Comparison of ENCODE assay signal across 27 mouse cellular contexts in the genomic region with DNA sequence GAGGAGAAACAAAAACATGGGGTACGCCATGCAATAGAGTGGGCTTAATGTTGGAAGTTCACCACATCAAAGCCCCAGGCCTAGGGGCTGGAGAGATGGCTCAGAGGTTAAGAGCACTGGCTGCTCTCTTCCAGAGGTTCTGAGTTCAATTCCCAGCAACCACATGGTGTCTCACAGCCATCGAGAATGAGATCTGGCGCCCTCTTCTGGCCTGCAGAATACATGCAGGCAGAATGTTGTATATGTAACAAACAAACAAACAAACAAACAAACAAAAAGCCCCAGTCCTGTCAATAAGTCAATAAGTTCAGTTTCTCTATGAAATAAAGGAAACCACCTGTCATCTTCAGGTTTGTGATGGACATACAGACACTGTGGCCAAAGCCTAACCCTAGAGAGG. TPM values are rescaled to one million over a fixed set of nuclear protein-coding genes. Genes with fewer than 3 reads are reported as not detected.
A peak's percentile ranks its signal among the peaks of the same experiment; 100 is the strongest.
DNase-seq lines count a peak whose midpoint lies in the region; ATAC-seq and TF ChIP-seq lines count a peak whose summit lies in the region.
"Had no signal": no experiment of that assay in that cellular context is flagged by ENCODE, and none has a peak within 500 bp of the region (broad histone marks: within the 10 kb centered on the region; RNA-seq: fewer than 3 reads in every experiment).

No protein-coding gene starts in this region.

- TF ChIP-seq POLR2A in heart, adult 2 months (IDR thresholded peaks at IDR 0.05; ENCODE audit: insufficient read depth, low read depth, low read length): no peak
- no peak for TF ChIP-seq POLR2A in bone marrow, adult 2 months (IDR thresholded peaks at IDR 0.05; ENCODE audit: borderline replicate concordance, control insufficient read depth, low read depth, low read length)

- no peaks in the 10 kb centered on the region for H3K4me1 ChIP-seq in heart, adult 2 months (ENCODE audit: control insufficient read depth, insufficient read depth, low read length)
- no peaks in the 10 kb centered on the region for H3K4me1 ChIP-seq in heart, embryonic 12.5 days (replicated peaks)
- H3K4me1 ChIP-seq in liver, embryonic 14.5 days (replicated peaks; ENCODE audit: control insufficient read depth in 2 of 2, insufficient read depth in 2 of 2, low read length in 1 of 2): no peaks in the 10 kb centered on the region
- no peaks in the 10 kb centered on the region for H3K4me1 ChIP-seq in liver, embryonic 11.5 days (replicated peaks; ENCODE audit: control insufficient read depth, insufficient read depth, low read length)
- no peaks in the 10 kb centered on the region for H3K4me1 ChIP-seq in bone marrow, adult 2 months (ENCODE audit: control insufficient read depth, insufficient read depth, low read length)
- H3K4me1 ChIP-seq: embryonic facial prominence, embryonic 13.5 days; hindbrain, embryonic 12.5 days; liver, embryonic 13.5 days; midbrain, embryonic 13.5 days had no signal

- H3K27me3 ChIP-seq in heart, adult 2 months (ENCODE audit: control insufficient read depth, insufficient read depth, low read length): no peaks in the 10 kb centered on the region
- no peaks in the 10 kb centered on the region for H3K27me3 ChIP-seq in heart, embryonic 12.5 days (replicated peaks)
- no peaks in the 10 kb centered on the region for H3K27me3 ChIP-seq in liver, embryonic 14.5 days (ENCODE audit: control insufficient read depth, insufficient read depth, low read length)
- H3K27me3 ChIP-seq in liver, embryonic 11.5 days (replicated peaks; ENCODE audit: control insufficient read depth, insufficient read depth, low read length): no peaks in the 10 kb centered on the region
- H3K27me3 ChIP-seq: embryonic facial prominence, embryonic 13.5 days; hindbrain, embryonic 12.5 days; liver, embryonic 13.5 days; midbrain, embryonic 13.5 days had no signal

- no peak for TF ChIP-seq EP300 in heart, adult 2 months (IDR thresholded peaks at IDR 0.05; ENCODE audit: insufficient read depth, low read depth, low read length)
- no peak for TF ChIP-seq EP300 in liver, embryonic 14.5 days (IDR thresholded peaks at IDR 0.05; ENCODE audit: low read depth)

- DNase-seq in heart, adult 2 months: no peak
- no peak for DNase-seq in liver, embryonic 14.5 days (ENCODE audit: low read depth in 3 of 3, low spot score in 3 of 3)
- DNase-seq in liver, embryonic 11.5 days (ENCODE audit: low spot score): no peak
- DNase-seq in A20 (ENCODE audit: low read depth, low spot score): peak; percentile 31
- no peak for DNase-seq in embryo, embryonic 10.5 days (ENCODE audit: low spot score)
- no peak for DNase-seq in left cerebral cortex, postnatal 25 days (ENCODE audit: low spot score in 2 of 2)
- DNase-seq: adrenal gland, postnatal 10 days; B cell, adult 2 months; cerebellum, adult 9-10 months; forebrain, postnatal 0 days; gastrocnemius, postnatal 10 days; heart, adult 18-20 months; kidney, adult 11 months; kidney, postnatal 36 days; liver, embryonic 13.5 days; thymus, adult 2 months had no signal

- no peak overlapping the region for H3K4me2 ChIP-seq in heart, embryonic 12.5 days
- H3K4me2 ChIP-seq in liver, embryonic 14.5 days (ENCODE audit: low read depth): no peak overlapping the region
- H3K4me2 ChIP-seq in liver, embryonic 11.5 days: no peak overlapping the region
- H3K4me2 ChIP-seq: embryonic facial prominence, embryonic 13.5 days; hindbrain, embryonic 12.5 days; liver, embryonic 13.5 days; midbrain, embryonic 13.5 days had no signal

- no peak overlapping the region for H3K4me3 ChIP-seq in heart, adult 2 months
- H3K4me3 ChIP-seq in heart, embryonic 12.5 days: no peak overlapping the region
- H3K4me3 ChIP-seq in liver, embryonic 14.5 days (ENCODE audit: insufficient read depth in 1 of 2, low read depth in 2 of 2, low read length in 2 of 2): no peak overlapping the region
- no peak overlapping the region for H3K4me3 ChIP-seq in liver, embryonic 11.5 days (ENCODE audit: low read depth, low read length)
- no peak overlapping the region for H3K4me3 ChIP-seq in bone marrow, adult 2 months (replicated peaks; ENCODE audit: control insufficient read depth, low read depth, low read length)
- H3K4me3 ChIP-seq: embryonic facial prominence, embryonic 13.5 days; hindbrain, embryonic 12.5 days; liver, embryonic 13.5 days; midbrain, embryonic 13.5 days had no signal

- peaks cover 13% of the 10 kb centered on the region; the same call in 1 of the 2 replicates for H3K9me3 ChIP-seq in heart, embryonic 12.5 days (replicated peaks)
- H3K9me3 ChIP-seq in liver, embryonic 14.5 days (ENCODE audit: control insufficient read depth, low read length): no peaks in the 10 kb centered on the region; the same call in 1 of the 2 replicates
- no peaks in the 10 kb centered on the region for H3K9me3 ChIP-seq in liver, embryonic 11.5 days (ENCODE audit: control insufficient read depth, low read length)
- H3K9me3 ChIP-seq: hindbrain, embryonic 12.5 days; midbrain, embryonic 13.5 days had no signal

- no peaks in the 10 kb centered on the region for H3K36me3 ChIP-seq in heart, adult 2 months (ENCODE audit: control insufficient read depth, insufficient read depth, low read length)
- H3K36me3 ChIP-seq in heart, embryonic 12.5 days: no peaks in the 10 kb centered on the region
- no peaks in the 10 kb centered on the region for H3K36me3 ChIP-seq in liver, embryonic 14.5 days (replicated peaks; ENCODE audit: control insufficient read depth, insufficient read depth, low read depth)
- H3K36me3 ChIP-seq in liver, embryonic 11.5 days (ENCODE audit: control insufficient read depth, insufficient read depth, low read length): no peaks in the 10 kb centered on the region
- H3K36me3 ChIP-seq: embryonic facial prominence, embryonic 13.5 days; hindbrain, embryonic 12.5 days; liver, embryonic 13.5 days; midbrain, embryonic 13.5 days had no signal

- no peak for ATAC-seq in heart, embryonic 12.5 days (ENCODE audit: insufficient number of reproducible peaks, low FRiP score)
- ATAC-seq in liver, embryonic 14.5 days (ENCODE audit: insufficient read depth): no peak
- no peak for ATAC-seq in liver, embryonic 11.5 days (replicated peaks; ENCODE audit: low FRiP score)
- ATAC-seq: forebrain, postnatal 0 days; midbrain, embryonic 13.5 days had no signal

- WGBS in heart, adult 2 months: 63% methylated on average over 3 of the region's 3 CpGs
- WGBS in heart, embryonic 12.5 days: 57% methylated on average over 3 of the region's 3 CpGs
- WGBS in liver, embryonic 14.5 days (ENCODE audit: insufficient replicate concordance): 55% methylated on average over 3 of the region's 3 CpGs
- WGBS in liver, embryonic 11.5 days: 66% methylated on average over 3 of the region's 3 CpGs
- WGBS in bone marrow, adult 2 months: 57% methylated on average over 3 of the region's 3 CpGs

- TF ChIP-seq CTCF in heart, adult 2 months (IDR thresholded peaks at IDR 0.05): peak; percentile 24
- peak; percentile 59 for TF ChIP-seq CTCF in liver, embryonic 14.5 days (IDR thresholded peaks at IDR 0.05; ENCODE audit: low read depth)
- peak; percentile 34 for TF ChIP-seq CTCF in bone marrow, adult 2 months (IDR thresholded peaks at IDR 0.05; ENCODE audit: control insufficient read depth, insufficient read depth, low read length)

- no peak overlapping the region for H3K27ac ChIP-seq in heart, adult 2 months
- no peak overlapping the region for H3K27ac ChIP-seq in heart, embryonic 12.5 days (ENCODE audit: poor library complexity, severe bottlenecking)
- no peak overlapping the region for H3K27ac ChIP-seq in liver, embryonic 14.5 days
- no peak overlapping the region for H3K27ac ChIP-seq in liver, embryonic 11.5 days (ENCODE audit: low read depth, low read length)
- H3K27ac ChIP-seq in bone marrow, adult 2 months (ENCODE audit: control insufficient read depth, insufficient read depth, low read depth, low read length, poor library complexity): no peak overlapping the region
- H3K27ac ChIP-seq: embryonic facial prominence, embryonic 13.5 days; hindbrain, embryonic 12.5 days; liver, embryonic 13.5 days; macrophage; midbrain, embryonic 13.5 days had no signal

- no peaks in the 10 kb centered on the region for H3K79me2 ChIP-seq in heart, adult 2 months (replicated peaks; ENCODE audit: control insufficient read depth, insufficient read depth, low read length)

- no peak overlapping the region for H3K9ac ChIP-seq in heart, adult 2 months (ENCODE audit: low read depth, low read length)
- H3K9ac ChIP-seq in heart, embryonic 12.5 days: no peak overlapping the region
- no peak overlapping the region for H3K9ac ChIP-seq in liver, embryonic 14.5 days (replicated peaks)
- no peak overlapping the region for H3K9ac ChIP-seq in liver, embryonic 11.5 days (ENCODE audit: low read depth, low read length)
- H3K9ac ChIP-seq: embryonic facial prominence, embryonic 13.5 days; forebrain, postnatal 0 days; hindbrain, embryonic 12.5 days; liver, embryonic 13.5 days; midbrain, embryonic 13.5 days had no signal

- intact Hi-C loops in heart, adult 2 months (cut with DNase I): no loop called here
- intact Hi-C loops in left cerebral cortex, postnatal 25 days (cut with DNase I): no loop called here

RNA-seq across cellular contexts. Expression of gene Eppin, which starts 6.8 kb away (rescaled TPM):
- not detected for total RNA-seq in heart, adult 2 months (2021)
- 0.16 TPM in 1 of 2 replicates, not detected in the other for polyA plus RNA-seq in heart, adult 2 months (2012; rRNA removed)
- polyA plus RNA-seq in heart, embryonic 12.5 days (2016; fragmentation: Nextera tagmentation; extraction: Ambion mirVana): not detected in 2 replicates
- polyA plus RNA-seq in liver, embryonic 14.5 days (2012; rRNA removed): not detected in 2 replicates
- not detected in 2 replicates for polyA plus RNA-seq in liver, embryonic 14.5 days (2014; fragmentation: Nextera tagmentation; extraction: Ambion mirVana)
- polyA plus RNA-seq in liver, embryonic 11.5 days (2014; fragmentation: Nextera tagmentation; extraction: Ambion mirVana): not detected in 2 replicates
- polyA plus RNA-seq in bone marrow, adult 2 months (2011; ENCODE audit: insufficient read depth, insufficient read length, low replicate concordance, missing spikeins): not detected in 2 replicates
- total RNA-seq in left cerebral cortex, postnatal 25 days (2021): not detected
- total RNA-seq: adrenal gland, postnatal 10 days; forebrain, postnatal 0 days; gastrocnemius, postnatal 10 days; heart, adult 18-20 months; layer of hippocampus, postnatal 14 days; left cerebral cortex, postnatal 14 days had no signal
- polyA plus RNA-seq: cortical plate, adult 2 months; embryonic facial prominence, embryonic 13.5 days; forebrain, postnatal 0 days; heart, embryonic 16.5 days; hindbrain, embryonic 12.5 days; liver, embryonic 13.5 days; macrophage; midbrain, embryonic 13.5 days; thymus, adult 2 months; urinary bladder, adult 2 months had no signal

RNA-seq across cellular contexts. Expression of gene Wfdc6b, which starts 13.1 kb away (rescaled TPM):
- total RNA-seq in heart, adult 2 months (2021): not detected
- polyA plus RNA-seq in heart, adult 2 months (2012; rRNA removed): not detected in 2 replicates
- not detected in 2 replicates for polyA plus RNA-seq in heart, embryonic 12.5 days (2016; fragmentation: Nextera tagmentation; extraction: Ambion mirVana)
- polyA plus RNA-seq in liver, embryonic 14.5 days (2012; rRNA removed): not detected in 2 replicates
- polyA plus RNA-seq in liver, embryonic 14.5 days (2014; fragmentation: Nextera tagmentation; extraction: Ambion mirVana): not detected in 2 replicates
- polyA plus RNA-seq in liver, embryonic 11.5 days (2014; fragmentation: Nextera tagmentation; extraction: Ambion mirVana): not detected in 2 replicates
- not detected in 2 replicates for polyA plus RNA-seq in bone marrow, adult 2 months (2011; ENCODE audit: insufficient read depth, insufficient read length, low replicate concordance, missing spikeins)
- not detected for total RNA-seq in left cerebral cortex, postnatal 25 days (2021)
- total RNA-seq: adrenal gland, postnatal 10 days; forebrain, postnatal 0 days; gastrocnemius, postnatal 10 days; heart, adult 18-20 months; layer of hippocampus, postnatal 14 days; left cerebral cortex, postnatal 14 days had no signal
- polyA plus RNA-seq: cortical plate, adult 2 months; embryonic facial prominence, embryonic 13.5 days; forebrain, postnatal 0 days; heart, embryonic 16.5 days; hindbrain, embryonic 12.5 days; liver, embryonic 13.5 days; macrophage; midbrain, embryonic 13.5 days; thymus, adult 2 months; urinary bladder, adult 2 months had no signal

RNA-seq across cellular contexts. Expression of gene Wfdc8, which starts 13.2 kb away (rescaled TPM):
- not detected for total RNA-seq in heart, adult 2 months (2021)
- not detected in 2 replicates for polyA plus RNA-seq in heart, adult 2 months (2012; rRNA removed)
- not detected in 2 replicates for polyA plus RNA-seq in heart, embryonic 12.5 days (2016; fragmentation: Nextera tagmentation; extraction: Ambion mirVana)
- not detected in 2 replicates for polyA plus RNA-seq in liver, embryonic 14.5 days (2012; rRNA removed)
- not detected in 2 replicates for polyA plus RNA-seq in liver, embryonic 14.5 days (2014; fragmentation: Nextera tagmentation; extraction: Ambion mirVana)
- not detected in 2 replicates for polyA plus RNA-seq in liver, embryonic 11.5 days (2014; fragmentation: Nextera tagmentation; extraction: Ambion mirVana)
- polyA plus RNA-seq in bone marrow, adult 2 months (2011; ENCODE audit: insufficient read depth, insufficient read length, low replicate concordance, missing spikeins): not detected in 2 replicates
- total RNA-seq in left cerebral cortex, postnatal 25 days (2021): not detected
- total RNA-seq: forebrain, postnatal 0 days; gastrocnemius, postnatal 10 days; heart, adult 18-20 months; layer of hippocampus, postnatal 14 days; left cerebral cortex, postnatal 14 days had no signal
- polyA plus RNA-seq: cortical plate, adult 2 months; embryonic facial prominence, embryonic 13.5 days; forebrain, postnatal 0 days; heart, embryonic 16.5 days; hindbrain, embryonic 12.5 days; liver, embryonic 13.5 days; macrophage; midbrain, embryonic 13.5 days; thymus, adult 2 months; urinary bladder, adult 2 months had no signal

RNA-seq across cellular contexts. Expression of gene Wfdc6a, which starts 14.9 kb away (rescaled TPM):
- under 1 TPM in 1 of 2 experiments, not detected in 1; 0.30 TPM for total RNA-seq in heart, adult 2 months (2021)
- 0.47 and 0.56 TPM in 2 replicates for polyA plus RNA-seq in heart, adult 2 months (2012; rRNA removed)
- 0.29 and 0.32 TPM in 2 replicates for polyA plus RNA-seq in heart, embryonic 12.5 days (2016; fragmentation: Nextera tagmentation; extraction: Ambion mirVana)
- 0.06 and 0.11 TPM in 2 replicates for polyA plus RNA-seq in liver, embryonic 14.5 days (2012; rRNA removed)
- 0.19 TPM in 1 of 2 replicates, not detected in the other for polyA plus RNA-seq in liver, embryonic 14.5 days (2014; fragmentation: Nextera tagmentation; extraction: Ambion mirVana)
- polyA plus RNA-seq in liver, embryonic 11.5 days (2014; fragmentation: Nextera tagmentation; extraction: Ambion mirVana): not detected in 2 replicates
- polyA plus RNA-seq in bone marrow, adult 2 months (2011; ENCODE audit: insufficient read depth, insufficient read length, low replicate concordance, missing spikeins): not detected in 2 replicates
- under 1 TPM in 1 of 2 experiments, not detected in 1; 0.46 TPM for total RNA-seq in left cerebral cortex, postnatal 25 days (2021)
- total RNA-seq: forebrain, postnatal 0 days; gastrocnemius, postnatal 10 days; heart, adult 18-20 months had no signal
- polyA plus RNA-seq: cortical plate, adult 2 months; embryonic facial prominence, embryonic 13.5 days; hindbrain, embryonic 12.5 days; macrophage; midbrain, embryonic 13.5 days; thymus, adult 2 months had no signal

RNA-seq across cellular contexts. Expression of gene Spint3, which starts 26.9 kb away (rescaled TPM):
- not detected for total RNA-seq in heart, adult 2 months (2021)
- not detected in 2 replicates for polyA plus RNA-seq in heart, adult 2 months (2012; rRNA removed)
- polyA plus RNA-seq in heart, embryonic 12.5 days (2016; fragmentation: Nextera tagmentation; extraction: Ambion mirVana): not detected in 2 replicates
- polyA plus RNA-seq in liver, embryonic 14.5 days (2012; rRNA removed): not detected in 2 replicates
- polyA plus RNA-seq in liver, embryonic 14.5 days (2014; fragmentation: Nextera tagmentation; extraction: Ambion mirVana): not detected in 2 replicates
- not detected in 2 replicates for polyA plus RNA-seq in liver, embryonic 11.5 days (2014; fragmentation: Nextera tagmentation; extraction: Ambion mirVana)
- not detected in 2 replicates for polyA plus RNA-seq in bone marrow, adult 2 months (2011; ENCODE audit: insufficient read depth, insufficient read length, low replicate concordance, missing spikeins)
- not detected for total RNA-seq in left cerebral cortex, postnatal 25 days (2021)
- total RNA-seq: adrenal gland, postnatal 10 days; forebrain, postnatal 0 days; gastrocnemius, postnatal 10 days; heart, adult 18-20 months; layer of hippocampus, postnatal 14 days; left cerebral cortex, postnatal 14 days had no signal
- polyA plus RNA-seq: cortical plate, adult 2 months; embryonic facial prominence, embryonic 13.5 days; forebrain, postnatal 0 days; heart, embryonic 16.5 days; hindbrain, embryonic 12.5 days; liver, embryonic 13.5 days; macrophage; midbrain, embryonic 13.5 days; thymus, adult 2 months had no signal
